Mouse (Mus musculus) cerebellum, postnatal 25 days (tissue): ENCODE results near the gene Pkmyt1.

Experiments
- DNase-seq, 2 experiments: peaks; one replicate each; pipeline ENCODE4 v3.0.0; 2021; ENCODE audit warnings: mixed read lengths in 2 of 2

The Pkmyt1 gene

GRCm38 (mm10) chr17:23748631-23749391 lies 22.7 kb downstream of the Pkmyt1 start:
- peak; percentile 66 to 84 for DNase-seq

DNA sequence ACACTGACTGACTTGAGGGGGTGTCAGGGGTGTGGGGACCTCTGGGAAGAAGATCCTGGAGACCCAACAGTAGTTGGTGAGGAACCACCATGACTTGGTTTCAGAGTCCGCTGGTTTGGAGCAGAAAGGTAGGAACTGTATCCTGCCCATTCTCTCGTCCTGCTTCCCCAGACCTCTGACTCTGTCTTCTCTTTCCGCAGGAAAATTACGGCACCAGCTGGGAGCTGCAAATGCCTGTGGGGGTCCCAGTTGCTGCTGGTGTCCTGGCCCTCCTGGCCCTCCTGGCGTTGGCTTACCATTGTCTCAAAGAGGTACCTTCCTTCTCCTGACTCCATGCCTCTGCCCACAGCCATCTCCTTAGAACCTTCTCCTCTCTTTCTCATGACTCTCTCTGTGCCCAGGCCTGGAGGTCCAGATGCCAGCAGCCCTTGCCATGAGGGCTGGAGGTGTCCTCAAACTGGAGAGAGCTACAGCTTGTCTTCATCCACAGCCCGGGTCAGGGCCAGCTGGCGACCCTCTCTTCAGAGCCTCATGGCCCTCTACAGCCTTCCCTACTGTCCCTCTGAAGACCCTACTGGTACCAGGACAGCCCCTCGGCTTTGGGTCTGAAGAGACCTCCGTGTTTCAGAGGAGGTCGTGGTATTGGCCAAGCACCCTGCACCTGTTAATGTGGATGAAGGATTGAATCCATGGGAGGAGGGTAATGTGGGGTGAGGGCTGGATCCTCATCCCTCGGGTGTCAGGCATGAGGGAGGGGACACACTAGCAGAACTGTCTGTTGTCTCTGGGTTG lies 23.5 kb downstream of the Pkmyt1 start:
- no peak for DNase-seq

GRCm38 (mm10) chr17:23755689-23756088 lies 29.6 kb downstream of the Pkmyt1 start:
- DNase-seq = no peak

DNA sequence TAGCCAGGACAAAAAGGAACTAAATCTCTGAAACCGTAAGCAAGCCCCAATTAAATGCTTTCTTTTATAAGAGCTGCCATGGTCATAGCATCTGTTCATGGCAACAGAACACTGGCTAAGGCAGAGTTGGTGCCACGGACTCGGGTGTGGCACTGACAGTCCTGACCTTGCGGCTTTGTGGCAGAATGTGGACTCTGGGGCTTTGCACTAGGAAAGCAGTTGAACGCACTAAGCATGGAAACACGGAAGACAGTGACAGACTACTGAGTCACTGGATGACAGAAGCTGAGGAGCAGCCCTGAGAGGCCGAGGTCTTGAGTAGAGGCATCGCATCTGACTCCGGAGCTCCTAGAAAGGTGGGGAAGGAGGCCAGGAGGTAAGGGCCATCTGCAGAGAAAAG lies 31.4 kb downstream of the Pkmyt1 start:
- no peak for DNase-seq

DNA sequence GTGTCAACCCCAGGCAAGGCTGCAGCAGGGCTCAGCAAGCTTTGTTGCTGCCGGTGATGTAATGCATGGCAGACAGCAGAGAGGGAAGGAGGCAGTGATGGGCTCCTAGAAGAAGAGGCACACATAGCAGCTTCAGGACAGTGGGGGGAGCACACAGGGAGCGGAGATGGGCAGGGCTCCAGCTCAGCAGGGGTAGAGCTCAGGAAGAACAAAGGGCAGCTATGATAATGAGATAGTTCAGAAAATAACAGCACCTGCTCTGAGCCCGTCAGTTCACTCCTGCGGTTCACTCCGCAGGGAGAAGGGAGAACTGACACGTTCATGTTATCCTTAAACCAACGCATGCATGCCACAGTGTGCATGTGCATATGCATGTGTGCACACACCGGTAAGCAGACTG lies 32.7 kb downstream of the Pkmyt1 start:
- peak; percentile 56 to 71 for DNase-seq

DNA sequence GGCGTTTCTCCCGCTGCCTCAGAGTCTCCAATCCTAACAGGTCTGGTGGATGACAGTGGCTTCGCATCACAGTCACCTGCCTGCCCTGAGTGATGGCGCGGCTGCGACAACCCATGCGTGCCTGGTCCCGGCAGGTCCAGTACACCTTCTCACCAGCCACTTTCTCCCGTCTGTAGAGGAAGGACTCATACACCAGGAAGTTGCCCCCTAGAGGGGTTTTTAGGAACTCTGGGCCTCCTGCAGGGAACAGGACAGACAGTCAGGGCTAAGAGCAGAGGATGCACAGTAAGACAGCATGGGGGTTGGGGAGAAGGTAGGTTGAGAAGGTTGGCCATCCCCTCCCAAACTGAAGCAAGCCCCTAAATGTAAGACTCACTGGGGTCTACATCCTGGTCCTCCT lies 34.1 kb downstream of the Pkmyt1 start:
- DNase-seq = no peak

DNA sequence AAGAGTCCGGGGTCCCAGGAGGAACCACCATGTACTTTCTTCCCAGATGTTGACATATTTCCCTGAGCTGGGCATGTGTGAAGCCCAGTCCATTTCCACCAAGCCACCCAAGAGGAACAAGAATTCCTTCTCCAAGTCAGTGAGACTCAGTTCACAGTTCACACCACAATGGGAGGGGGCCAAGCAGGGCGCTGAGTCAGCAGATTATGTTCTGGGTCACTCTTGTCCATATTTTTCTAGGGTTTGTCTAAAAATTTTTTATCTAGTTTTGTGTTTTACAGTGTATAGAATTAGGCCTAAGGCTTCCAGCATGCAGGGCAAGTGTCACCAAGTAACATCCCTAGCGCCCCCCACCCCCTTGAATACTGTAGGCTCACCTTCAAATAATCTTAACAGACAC lies 35.0 kb downstream of the Pkmyt1 start:
- no peak for DNase-seq

- peak; percentile 71 to 83 for DNase-seq
These were observed 36.8 kb downstream of the Pkmyt1 start for GRCm38 (mm10) chr17:23762976-23763375.

DNA sequence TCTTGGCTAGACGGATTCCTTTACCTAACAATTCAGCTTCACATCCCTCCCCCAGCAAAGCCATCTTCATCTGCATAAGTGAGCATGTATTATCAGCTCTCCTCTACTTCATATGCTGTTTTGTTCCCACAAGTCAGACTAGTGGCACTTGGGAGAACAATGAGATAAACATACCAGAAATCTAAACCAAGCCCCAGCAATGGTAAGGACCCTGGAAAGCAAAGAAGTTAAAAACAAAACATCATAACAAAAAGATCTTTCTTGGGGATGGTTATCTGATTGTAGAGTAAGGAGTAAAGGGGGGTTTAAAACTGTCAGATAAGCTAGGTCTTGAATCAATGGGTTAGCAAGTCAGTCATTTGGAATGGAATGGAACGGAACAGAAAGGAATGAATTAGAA lies 44.4 kb downstream of the Pkmyt1 start:
- DNase-seq = no peak

GRCm38 (mm10) chr17:23770896-23771283 lies 44.8 kb downstream of the Pkmyt1 start:
- no peak for DNase-seq

- DNase-seq = peak; percentile 99
These were observed 45.4 kb downstream of the Pkmyt1 start, which contains the start of gene Flywch1 for GRCm38 (mm10) chr17:23771284-23772218. Gene Flywch1, minus strand, starts transcription at chr17:23771602.

DNA sequence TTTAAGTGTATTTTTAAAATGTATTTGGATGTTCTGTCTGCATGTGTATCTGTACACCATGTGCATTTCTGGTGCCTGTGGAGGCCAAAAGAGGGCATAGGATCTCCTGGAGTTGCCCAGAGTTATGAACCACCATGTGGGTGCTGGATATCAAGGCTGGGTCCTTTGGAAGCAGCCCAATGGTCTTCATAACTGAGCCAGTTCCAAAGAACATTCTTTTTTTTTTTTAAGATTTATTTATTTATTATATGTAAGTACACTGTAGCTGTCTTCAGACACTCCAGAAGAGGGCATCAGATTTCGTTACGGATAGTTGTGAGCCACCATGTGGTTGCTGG lies 46.1 kb downstream of the Pkmyt1 start:
- DNase-seq = peak; percentile 10 to 25

DNA sequence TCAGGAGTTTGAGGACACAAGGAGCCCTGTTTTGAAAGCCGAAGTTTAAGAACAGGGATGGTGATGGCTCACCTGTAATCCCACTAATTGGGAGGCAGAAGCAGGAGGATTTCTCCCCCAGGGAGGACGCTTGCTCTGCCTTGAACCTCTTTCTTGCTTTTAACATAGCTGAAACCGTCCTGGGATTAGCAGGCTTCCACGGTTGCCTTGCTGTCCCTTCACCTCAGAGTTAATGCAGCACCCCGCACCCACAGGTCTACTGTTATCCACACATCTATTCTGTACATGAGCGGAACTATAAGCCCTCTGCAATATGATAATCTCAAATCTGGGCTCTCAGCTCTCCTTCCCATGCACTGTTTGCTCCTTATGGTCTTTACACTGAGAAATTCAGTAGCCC lies 47.5 kb downstream of the Pkmyt1 start:
- DNase-seq = no peak

DNA sequence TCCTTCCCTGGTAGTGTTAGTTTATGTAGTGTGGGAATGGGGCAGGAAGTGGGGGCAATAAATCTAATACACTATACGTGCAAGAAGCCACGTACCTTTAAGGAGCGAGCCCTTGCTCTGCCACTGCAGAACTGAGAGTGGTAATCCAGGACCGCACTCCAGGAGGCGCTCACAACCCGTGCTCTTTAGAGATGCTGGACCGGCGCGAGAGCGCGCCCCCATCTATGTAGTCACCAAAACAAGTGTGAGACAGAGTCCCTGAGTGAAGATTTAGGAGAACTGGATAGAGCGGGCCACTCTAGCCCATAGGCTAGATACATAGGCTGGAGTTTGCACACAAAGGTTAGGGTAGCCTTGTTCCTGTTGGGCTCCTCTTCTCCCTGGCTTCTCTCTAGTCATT lies 48.0 kb downstream of the Pkmyt1 start:
- DNase-seq = peak; percentile 84 to 91

DNA sequence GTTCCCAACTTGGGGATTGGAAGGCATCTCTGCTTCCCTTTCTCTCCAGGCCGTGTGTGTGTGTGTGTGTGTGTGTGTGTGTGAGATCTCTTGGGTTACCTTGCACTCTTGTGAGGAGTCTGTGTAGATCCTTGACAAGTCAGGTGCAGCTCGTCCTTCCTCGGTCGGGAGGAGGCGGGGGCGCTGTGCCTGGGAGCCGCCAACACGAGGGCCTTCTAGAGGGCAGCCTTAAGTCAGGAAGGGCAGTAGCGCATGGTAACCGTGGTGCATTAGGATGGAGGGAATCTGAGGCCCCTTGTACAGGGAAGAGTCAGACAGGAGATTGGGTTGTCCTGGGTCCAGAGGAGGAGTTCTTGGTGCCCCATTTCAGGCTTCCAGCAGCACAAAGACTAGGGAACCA lies 50.1 kb downstream of the Pkmyt1 start:
- no peak for DNase-seq

DNA sequence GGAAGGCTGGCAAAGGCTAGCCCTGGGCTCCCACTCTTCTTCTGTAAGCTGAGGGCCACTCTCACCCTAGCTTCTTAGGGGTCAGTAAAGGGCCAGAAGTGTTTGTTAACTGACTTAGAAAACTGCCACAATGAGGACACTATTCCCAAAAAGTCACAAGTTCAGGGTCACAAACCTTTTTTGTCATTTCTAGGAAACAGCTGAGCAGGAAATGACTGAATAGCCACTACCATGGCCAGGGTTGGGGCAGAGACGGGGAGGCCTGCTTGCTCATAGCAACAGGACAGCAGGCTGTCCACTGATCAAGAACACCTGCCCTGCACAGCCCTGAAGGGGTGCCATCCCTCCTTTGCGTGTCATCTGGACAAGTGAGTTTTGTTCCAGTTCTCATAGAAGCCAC lies 51.0 kb downstream of the Pkmyt1 start:
- DNase-seq = no peak

DNA sequence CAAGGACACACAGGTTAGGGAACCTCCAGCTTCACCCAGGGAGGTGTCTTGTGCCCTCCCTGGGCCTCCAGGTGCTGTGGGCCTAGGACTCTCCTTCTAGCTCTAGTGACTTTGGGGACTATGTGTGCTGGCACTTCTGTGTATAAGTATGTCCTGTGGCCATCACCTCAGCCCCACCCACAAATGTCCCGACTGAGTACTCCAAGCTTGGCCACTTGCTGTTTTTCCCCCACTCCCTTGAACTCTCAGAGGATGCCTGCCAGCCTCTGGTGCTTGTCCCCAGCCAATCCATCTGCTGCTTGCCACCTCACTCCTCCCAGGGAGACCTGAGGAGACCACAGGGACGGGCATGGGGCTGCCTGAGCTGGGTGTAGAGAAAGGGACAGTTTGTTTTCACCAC lies 52.3 kb downstream of the Pkmyt1 start:
- no peak for DNase-seq

GRCm38 (mm10) chr17:23783352-23783751 lies 57.2 kb downstream of the Pkmyt1 start:
- no peak for DNase-seq

- peak; percentile 91 to 96 for DNase-seq
These were observed 59.7 kb downstream of the Pkmyt1 start, which contains the start of gene Flywch2 for GRCm38 (mm10) chr17:23785561-23786471. Gene Flywch2, minus strand, starts transcription at chr17:23786081.
